Mouse (Mus musculus): ENCODE results near the gene Cpsf4l. TPM values are rescaled to one million over a fixed set of nuclear protein-coding genes. Genes with fewer than 3 reads are reported as not detected.

Cpsf4l gene
- polyA plus RNA-seq, 1 experiment, result 0.06 TPM

DNA sequence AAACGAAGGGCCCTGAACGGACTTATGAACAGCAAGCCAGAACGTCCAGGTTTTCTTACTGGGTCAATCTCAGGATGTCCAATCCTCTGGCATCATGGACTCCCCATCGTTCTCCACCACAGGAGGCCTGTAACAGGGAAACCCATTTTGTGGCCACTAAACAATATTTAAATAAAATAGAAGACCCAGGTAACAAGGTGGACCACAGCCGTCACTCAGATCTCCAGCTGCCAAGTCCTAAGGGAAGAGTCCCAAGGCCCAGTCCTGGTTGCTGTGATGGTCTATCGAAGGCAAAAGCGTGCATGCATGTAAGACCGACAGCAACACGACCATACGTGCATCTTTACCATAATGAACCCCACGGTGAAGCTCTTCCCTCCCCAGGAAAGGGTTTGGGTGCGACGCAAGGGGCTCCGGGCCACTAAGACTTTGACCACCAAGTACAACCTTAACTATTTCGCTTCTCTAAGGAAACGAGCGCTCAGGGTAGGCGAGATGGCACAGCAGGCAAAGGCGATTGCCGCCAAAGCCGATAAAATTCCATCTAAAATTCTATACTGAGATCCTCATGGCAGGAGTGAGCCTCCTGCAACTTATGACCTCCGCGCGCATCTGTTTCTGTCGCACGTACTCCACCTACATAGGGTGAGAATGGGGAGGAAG lies 61.0 kb downstream of the Cpsf4l start, which contains the start of gene Cog1:
Gene Cog1, plus strand, starts transcription at position 480 of the 663 bp plus-strand sequence.
- no peak for TF ChIP-seq GATA1 (IDR thresholded peaks at IDR 0.05; ENCODE audit: low read length)

Other genes with a start within 250 kb of the Cpsf4l start
- not detected in 2 replicates for gene Sstr2, start 90.7 kb downstream of the Cpsf4l start, polyA plus RNA-seq (2012)
- 40.9 and 45.6 TPM in 2 replicates for gene Cog1, start 60.8 kb downstream of the Cpsf4l start, polyA plus RNA-seq (2012)
- gene Slc39a11, start 59.9 kb downstream of the Cpsf4l start, polyA plus RNA-seq (2012), result 10.4 and 13.1 TPM in 2 replicates
- gene Fam104a, start 25.9 kb downstream of the Cpsf4l start, polyA plus RNA-seq (2012), result 135 and 175 TPM in 2 replicates
- 7.1 and 8.2 TPM in 2 replicates for gene D11Wsu47e, start 25.6 kb downstream of the Cpsf4l start, polyA plus RNA-seq (2012)
- 28.8 and 30.2 TPM in 2 replicates for gene Cdc42ep4, start 41.9 kb upstream of the Cpsf4l start, polyA plus RNA-seq (2012)